Mouse (Mus musculus) CH12.LX (cell line): Measurements from ENCODE around the gene Vmn1r189.
"Not testable (repeated sequence)": the region's sequence is repeated elsewhere in the genome, so short reads cannot be mapped to it uniquely, and the experiment has no call there.

Source experiments
- CTCF ChIP-seq, 2 experiments: IDR thresholded peaks in 1 of 2; conservative IDR thresholded peaks in 1 of 2; 2 replicates each; pipeline ENCODE4 v1.5.1; 2011 to 2012; ENCODE audit warnings: low read depth in 2 of 2, low read length in 2 of 2, improper control_type of control experiment in 1 of 2, inconsistent platforms in 1 of 2, mild to moderate bottlenecking in 1 of 2, moderate library complexity in 1 of 2
- EP300 ChIP-seq: IDR thresholded peaks from 2 replicates; pipeline ENCODE4 v1.6.1; 2011; ENCODE audit warnings: low read length, improper control_type of control experiment
- GABPA ChIP-seq: IDR thresholded peaks from 2 replicates; pipeline ENCODE4 v1.6.1; 2012; ENCODE audit warnings: low read depth, low read length, improper control_type of control experiment, inconsistent platforms; ENCODE audit not compliant: insufficient replicate concordance
- MAFK ChIP-seq: IDR thresholded peaks from 2 replicates; pipeline ENCODE4 v1.6.1; 2011; ENCODE audit warnings: low read length, improper control_type of control experiment; ENCODE audit not compliant: insufficient replicate concordance
- MAZ ChIP-seq: IDR thresholded peaks from 2 replicates; pipeline ENCODE4 v1.6.1; 2012; ENCODE audit warnings: low read depth, mild to moderate bottlenecking, inconsistent platforms, low read length, improper control_type of control experiment, moderate library complexity
- NELFE ChIP-seq: IDR thresholded peaks from 2 replicates; pipeline ENCODE4 v1.6.1; 2011; ENCODE audit warnings: low read depth, low read length, improper control_type of control experiment
- POLR2A ChIP-seq: IDR thresholded peaks from 2 replicates; pipeline ENCODE4 v1.6.1; 2011; ENCODE audit warnings: low read depth, mild to moderate bottlenecking, improper control_type of control experiment, low read length
- RAD21 ChIP-seq: IDR thresholded peaks from 2 replicates; pipeline ENCODE4 v1.6.1; 2011; ENCODE audit warnings: low read depth, mild to moderate bottlenecking, low read length, improper control_type of control experiment, moderate library complexity
- RCOR1 ChIP-seq: conservative IDR thresholded peaks from 2 replicates; pipeline ENCODE4 v1.6.1; 2012; ENCODE audit warnings: low read depth, mild to moderate bottlenecking, inconsistent platforms, low read length, improper control_type of control experiment
- SIN3A ChIP-seq: IDR thresholded peaks from 2 replicates; pipeline ENCODE4 v1.6.1; 2012; ENCODE audit warnings: low read length, improper control_type of control experiment, inconsistent platforms
- TBP ChIP-seq: conservative IDR thresholded peaks from 2 replicates; pipeline ENCODE4 v1.6.1; 2011; ENCODE audit warnings: low read depth, low read length, improper control_type of control experiment
- USF1 ChIP-seq: IDR thresholded peaks from 2 replicates; pipeline ENCODE4 v1.6.1; 2014; ENCODE audit warnings: low read depth, mild to moderate bottlenecking, inconsistent platforms, low read length, improper control_type of control experiment
- ZC3H11A ChIP-seq: IDR thresholded peaks from 2 replicates; pipeline ENCODE4 v1.6.1; 2012; ENCODE audit warnings: low read depth, mild to moderate bottlenecking, inconsistent platforms, low read length, improper control_type of control experiment

DNA sequence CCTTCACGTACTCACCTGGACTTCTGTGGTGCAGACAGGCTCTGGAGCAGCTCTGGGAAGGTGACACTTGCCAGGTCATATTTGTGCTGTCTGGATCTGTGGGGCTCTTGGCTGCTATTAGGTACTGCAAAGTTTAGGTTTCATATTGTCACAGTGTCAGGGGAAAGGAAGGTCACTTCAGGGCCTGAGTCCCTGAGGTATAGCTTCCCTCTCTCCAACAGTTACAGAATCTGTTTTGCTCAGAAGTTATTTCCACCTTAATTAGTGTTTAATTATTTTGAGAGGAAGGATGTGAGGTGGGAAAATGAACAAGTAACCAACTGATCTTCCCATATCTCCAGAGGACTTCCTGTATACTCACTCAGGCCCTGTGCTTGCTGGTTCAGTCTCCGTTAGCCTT lies at the start of gene Vmn1r189:
- TF ChIP-seq CTCF (conservative IDR thresholded peaks at IDR 0.05 in 1 of 2, IDR thresholded peaks at IDR 0.05 in 1 of 2; ENCODE audit: low read depth in 2 of 2, low read length in 2 of 2); POLR2A; RCOR1; EP300; SIN3A; GABPA; TBP; MAFK; MAZ; ZC3H11A; RAD21; NELFE; USF1: not testable (repeated sequence)
